Mouse (Mus musculus) hindbrain, embryonic 11.5 days (tissue): Measurements from ENCODE around the gene Fer. TPM values are rescaled to one million over a fixed set of nuclear protein-coding genes. Genes with fewer than 3 reads are reported as not detected.

Experiments
- ATAC-seq: fragments of 200-750 bp; cut with Nextera tagmentation; 2 replicates; pipeline ENCODE4 v1.8.0; 2017; ENCODE audit warnings: mild to moderate bottlenecking, moderate TSS enrichment, moderate library complexity; ENCODE audit not compliant: low FRiP score
- DNase-seq: peaks from one replicate; pipeline ENCODE4 v3.0.0-alpha.2; 2015; ENCODE audit warnings: low spot score
- H3K27ac ChIP-seq: fragments of 300-500 bp; sonication (generic); 2 replicates; pipeline ENCODE4 v1.5.1; 2014; ENCODE audit warnings: mild to moderate bottlenecking, low read depth, low read length
- H3K27me3 ChIP-seq: fragments of 300-500 bp; sonication (generic); 2 replicates; pipeline ENCODE4 v1.6.1; 2014; ENCODE audit warnings: mild to moderate bottlenecking, low read length, moderate library complexity, mixed read lengths; ENCODE audit not compliant: control insufficient read depth, insufficient read depth
- H3K36me3 ChIP-seq: fragments of 300-500 bp; sonication (generic); 2 replicates; pipeline ENCODE4 v1.6.1; 2014; ENCODE audit warnings: mild to moderate bottlenecking, low read length, moderate library complexity, mixed read lengths; ENCODE audit not compliant: control insufficient read depth, insufficient read depth
- H3K4me1 ChIP-seq: fragments of 300-500 bp; sonication (generic); replicated peaks from 2 replicates; pipeline ENCODE4 v1.6.1; 2014; ENCODE audit warnings: low read length, mixed read lengths; ENCODE audit not compliant: control insufficient read depth, insufficient read depth
- H3K4me2 ChIP-seq: fragments of 300-500 bp; sonication (generic); replicated peaks from 2 replicates; pipeline ENCODE4 v1.6.1; 2014; ENCODE audit warnings: mild to moderate bottlenecking, low read depth, low read length
- H3K4me3 ChIP-seq: fragments of 300-500 bp; sonication (generic); 2 replicates; pipeline ENCODE4 v1.5.1; 2014; ENCODE audit warnings: low read depth, low read length
- H3K9ac ChIP-seq: fragments of 300-500 bp; sonication (generic); 2 replicates; pipeline ENCODE4 v1.6.1; 2014; ENCODE audit warnings: low read depth, low read length
- H3K9me3 ChIP-seq: fragments of 300-500 bp; sonication (generic); 2 replicates; pipeline ENCODE4 v1.6.1; 2016; ENCODE audit warnings: low read length; ENCODE audit not compliant: control insufficient read depth
- WGBS: fragments of 180-500 bp; shearing (Covaris S2); extraction: QIAGEN DNeasy Blood & Tissue Kit; methylation state at CpG from one replicate; pipeline ENCODE4 v1.1.7; 2014; 5-methylcytosine and 5-hydroxymethylcytosine counted together
- polyA plus RNA-seq: library from polyadenylated mRNA; unstranded; fragments of >200 nt; fragmentation: Nextera tagmentation; extraction: Ambion mirVana; gene quantifications from 2 replicates; pipeline ENCODE4 v1.2.1, GENCODE M21; 2014

Fer gene
- polyA plus RNA-seq, 1 experiment from 2014 or later: 34.2 TPM

- Histone ChIP-seq H3K9me3 (no peaks in the 10 kb centered on the region), H3K4me3 (no peak overlapping the region), H3K27me3 (no peaks in the 10 kb centered on the region), H3K4me2 (no peak overlapping the region), H3K9ac (no peak overlapping the region), H3K36me3 (no peaks in the 10 kb centered on the region), H3K4me1 (no peaks in the 10 kb centered on the region), H3K27ac (no peak overlapping the region)
- ATAC-seq (no peak), DNase-seq (no peak)
- WGBS: 81% methylated on average over 5 of the region's 5 CpGs
Measured at GRCm38 (mm10) chr17:63973806-63974205, 110.9 kb downstream of the Fer start.

- H3K27me3 ChIP-seq: no peaks in the 10 kb centered on the region
- H3K4me2 ChIP-seq: no peak overlapping the region
- no peak overlapping the region for H3K27ac ChIP-seq
- no peaks in the 10 kb centered on the region for H3K9me3 ChIP-seq
- no peaks in the 10 kb centered on the region for H3K36me3 ChIP-seq
- ATAC-seq: no peak
- 90% methylated on average over 5 of the region's 5 CpGs for WGBS
- H3K9ac ChIP-seq: no peak overlapping the region
- DNase-seq: no peak
- H3K4me1 ChIP-seq: no peaks in the 10 kb centered on the region
- no peak overlapping the region for H3K4me3 ChIP-seq
Measured at GRCm38 (mm10) chr17:63974253-63974652, 111.4 kb downstream of the Fer start.

- Histone ChIP-seq H3K9me3 (no peaks in the 10 kb centered on the region), H3K27ac (no peak overlapping the region), H3K4me3 (no peak overlapping the region), H3K27me3 (no peaks in the 10 kb centered on the region), H3K36me3 (no peaks in the 10 kb centered on the region), H3K4me1 (no peaks in the 10 kb centered on the region), H3K4me2 (no peak overlapping the region), H3K9ac (no peak overlapping the region)
- ATAC-seq: no peak
- no peak for DNase-seq
- 90% methylated on average over 4 of the region's 4 CpGs for WGBS
Measured at GRCm38 (mm10) chr17:63978794-63979571, 116.1 kb downstream of the Fer start.

- H3K27ac ChIP-seq: no peak overlapping the region
- H3K4me2 ChIP-seq: no peak overlapping the region
- H3K9me3 ChIP-seq: no peaks in the 10 kb centered on the region
- 93% methylated on average over 3 of the region's 3 CpGs for WGBS
- no peaks in the 10 kb centered on the region for H3K27me3 ChIP-seq
- H3K9ac ChIP-seq: no peak overlapping the region
- H3K4me3 ChIP-seq: no peak overlapping the region
- H3K4me1 ChIP-seq: no peaks in the 10 kb centered on the region
- DNase-seq (no peak), ATAC-seq (no peak)
- H3K36me3 ChIP-seq: no peaks in the 10 kb centered on the region
Measured at GRCm38 (mm10) chr17:63980167-63980566, 117.3 kb downstream of the Fer start.

- Histone ChIP-seq H3K36me3 (no peaks in the 10 kb centered on the region), H3K4me2 (no peak overlapping the region), H3K4me1 (no peaks in the 10 kb centered on the region), H3K27ac (no peak overlapping the region), H3K9ac (no peak overlapping the region), H3K4me3 (no peak overlapping the region), H3K27me3 (no peaks in the 10 kb centered on the region), H3K9me3 (no peaks in the 10 kb centered on the region)
- no peak for DNase-seq
- ATAC-seq: no peak
- WGBS: 83% methylated on average over 2 of the region's 2 CpGs
Measured at GRCm38 (mm10) chr17:63988710-63989109, 125.8 kb downstream of the Fer start.

GRCm38 (mm10) chr17:63991160-63991559 is 128.3 kb downstream of the Fer start:
- no peak overlapping the region for H3K27ac ChIP-seq
- H3K9me3 ChIP-seq: no peaks in the 10 kb centered on the region
- ATAC-seq: no peak
- no peaks in the 10 kb centered on the region for H3K36me3 ChIP-seq
- H3K4me3 ChIP-seq: no peak overlapping the region
- no peaks in the 10 kb centered on the region for H3K27me3 ChIP-seq
- no peaks in the 10 kb centered on the region for H3K4me1 ChIP-seq
- 95% methylated on average over 3 of the region's 3 CpGs for WGBS
- DNase-seq: no peak
- H3K4me2 ChIP-seq: no peak overlapping the region
- H3K9ac ChIP-seq: no peak overlapping the region

GRCm38 (mm10) chr17:63995921-63996320 is 133.1 kb downstream of the Fer start:
- H3K4me3 ChIP-seq: no peak overlapping the region
- H3K36me3 ChIP-seq: no peaks in the 10 kb centered on the region
- no peak overlapping the region for H3K4me2 ChIP-seq
- H3K9me3 ChIP-seq: no peaks in the 10 kb centered on the region
- no peaks in the 10 kb centered on the region for H3K4me1 ChIP-seq
- no peak overlapping the region for H3K27ac ChIP-seq
- no peaks in the 10 kb centered on the region for H3K27me3 ChIP-seq
- DNase-seq (no peak), ATAC-seq (no peak)
- H3K9ac ChIP-seq: no peak overlapping the region
- WGBS: 93% methylated on average over 1 of the region's 1 CpGs

GRCm38 (mm10) chr17:63997643-63998042 is 134.8 kb downstream of the Fer start:
- Histone ChIP-seq H3K4me2 (no peak overlapping the region), H3K27me3 (no peaks in the 10 kb centered on the region), H3K4me1 (no peaks in the 10 kb centered on the region), H3K4me3 (no peak overlapping the region), H3K9ac (no peak overlapping the region), H3K36me3 (no peaks in the 10 kb centered on the region), H3K27ac (no peak overlapping the region), H3K9me3 (no peaks in the 10 kb centered on the region)
- ATAC-seq (no peak), DNase-seq (no peak)
- WGBS: 91% methylated on average over 6 of the region's 6 CpGs

GRCm38 (mm10) chr17:64003444-64003843 is 140.6 kb downstream of the Fer start:
- WGBS: 86% methylated on average over 13 of the region's 13 CpGs
- Histone ChIP-seq H3K27me3 (no peaks in the 10 kb centered on the region), H3K4me3 (no peak overlapping the region), H3K9me3 (no peaks in the 10 kb centered on the region), H3K4me1 (no peaks in the 10 kb centered on the region), H3K4me2 (no peak overlapping the region), H3K27ac (no peak overlapping the region), H3K9ac (no peak overlapping the region), H3K36me3 (no peaks in the 10 kb centered on the region)
- ATAC-seq (no peak), DNase-seq (no peak)
